8 mouse cellular contexts compared by ENCODE assay signal in genomic region chr13:12650020-12650876, GRCm38 (mm10).
A peak's percentile ranks its signal among the peaks of the same experiment; 100 is the strongest.
DNase-seq lines count a peak whose midpoint lies in the region; ATAC-seq lines count a peak whose summit lies in the region.
"Not testable (repeated sequence)": the region's sequence is repeated elsewhere in the genome, so short reads cannot be mapped to it uniquely, and the experiment has no call there.

No protein-coding gene starts in this region.

- H3K27ac ChIP-seq in intestine, embryonic 14.5 days (ENCODE audit: low read depth) = not testable (repeated sequence)

- peak; percentile 90 for ATAC-seq in intestine, embryonic 14.5 days (replicated peaks; ENCODE audit: low FRiP score, low TSS enrichment, low read depth)
- ATAC-seq in megakaryocyte, adult 5-6 weeks (ENCODE audit: poor library complexity, severe bottlenecking) = peak; percentile 79

- H3K27me3 ChIP-seq in intestine, embryonic 14.5 days (replicated peaks; ENCODE audit: control insufficient read depth, insufficient read depth, low read length) = not testable (repeated sequence)

- WGBS in intestine, embryonic 14.5 days = 2% methylated on average over 38 of the region's 79 CpGs

- H3K36me3 ChIP-seq in intestine, embryonic 14.5 days (ENCODE audit: control insufficient read depth, insufficient read depth, low read length) = not testable (repeated sequence)

- intact Hi-C loops in gastrocnemius, postnatal 36 days (cut with DNase I); left cerebral cortex, postnatal 10 days (cut with DNase I): not testable (repeated sequence)

- H3K4me1 ChIP-seq in intestine, embryonic 14.5 days (replicated peaks; ENCODE audit: control insufficient read depth, insufficient read depth, low read length) = not testable (repeated sequence)

- peak overlapping the region; percentile 36 for H3K4me3 ChIP-seq in intestine, embryonic 14.5 days (ENCODE audit: low read depth, low read length)

- H3K9ac ChIP-seq in intestine, embryonic 14.5 days (ENCODE audit: low read length) = not testable (repeated sequence)

- not testable (repeated sequence) for H3K9me3 ChIP-seq in intestine, embryonic 14.5 days (ENCODE audit: control insufficient read depth, low read length)

- DNase-seq in adipocyte (ENCODE audit: low spot score) = peak; percentile 15
- peak; percentile 66 for DNase-seq in embryo, embryonic 11 days
- DNase-seq in gastrocnemius, postnatal 36 days = peak; percentile 37 to 57
- DNase-seq in intestine, embryonic 14.5 days (ENCODE audit: low spot score) = peak; percentile 73
- DNase-seq in left cerebral cortex, postnatal 10 days (ENCODE audit: extremely low spot score in 1 of 2, low spot score in 2 of 2) = peak; percentile 63 to 81
- DNase-seq in right cerebral cortex, adult 2 months (ENCODE audit: low spot score in 2 of 2) = peak; percentile 66 to 78
- peak; percentile 57 for DNase-seq in urinary bladder, postnatal 25 days (ENCODE audit: low spot score)

- peak overlapping the region; percentile 42 for H3K4me2 ChIP-seq in intestine, embryonic 14.5 days (ENCODE audit: low read length)

Comparison
In these comparisons a context has a peak if more than half of its experiments do, and no peak if none do; other contexts are left out.
1. DNase-seq: peak in every context shown above with its lines; median percentile 73 in intestine, embryonic 14.5 days; 72 in left cerebral cortex, postnatal 10 days; 72 in right cerebral cortex, adult 2 months; 66 in embryo, embryonic 11 days; 57 in urinary bladder, postnatal 25 days; 47 in gastrocnemius, postnatal 36 days; 15 in adipocyte.